Mouse (Mus musculus) limb, embryonic 14.5 days (tissue): ENCODE data around the gene S100a4. TPM values are rescaled to one million over a fixed set of nuclear protein-coding genes. Genes with fewer than 3 reads are reported as not detected.

Experiments used
- ATAC-seq: fragments of 200-750 bp; cut with Nextera tagmentation; 2 replicates; pipeline ENCODE4 v1.8.0; 2017; ENCODE audit warnings: low read depth, moderate number of reproducible peaks, moderate TSS enrichment; ENCODE audit not compliant: low FRiP score
- DNase-seq: peaks from one replicate; pipeline ENCODE4 v3.0.0-alpha.2; 2015; ENCODE audit warnings: low spot score
- H3K27ac ChIP-seq: fragments of 300-500 bp; sonication (generic); replicated peaks from 2 replicates; pipeline ENCODE4 v1.5.1; 2014; ENCODE audit warnings: low read depth, mild to moderate bottlenecking, low read length, moderate library complexity, mixed read lengths
- H3K27me3 ChIP-seq: fragments of 300-500 bp; sonication (generic); 2 replicates; pipeline ENCODE4 v1.6.1; 2014; ENCODE audit warnings: low read length, mixed read lengths; ENCODE audit not compliant: control insufficient read depth, insufficient read depth
- H3K36me3 ChIP-seq: fragments of 300-500 bp; sonication (generic); 2 replicates; pipeline ENCODE4 v1.6.1; 2014; ENCODE audit warnings: mild to moderate bottlenecking, low read length, moderate library complexity, mixed read lengths; ENCODE audit not compliant: control insufficient read depth, insufficient read depth
- H3K4me1 ChIP-seq: fragments of 300-500 bp; sonication (generic); 2 replicates; pipeline ENCODE4 v1.6.1; 2014; ENCODE audit warnings: antibody characterized with exemption, low read length, mixed read lengths; ENCODE audit not compliant: control insufficient read depth, insufficient read depth
- H3K4me2 ChIP-seq: fragments of 300-500 bp; sonication (generic); replicated peaks from 2 replicates; pipeline ENCODE4 v1.6.1; 2014; ENCODE audit warnings: low read depth, mild to moderate bottlenecking, low read length, moderate library complexity; ENCODE audit not compliant: severe bottlenecking
- H3K4me3 ChIP-seq: fragments of 300-500 bp; sonication (generic); replicated peaks from 2 replicates; pipeline ENCODE4 v1.5.1; 2014; ENCODE audit warnings: low read length
- H3K9ac ChIP-seq: fragments of 300-500 bp; sonication (generic); 2 replicates; pipeline ENCODE4 v1.6.1; 2014; ENCODE audit warnings: mild to moderate bottlenecking, low read depth, low read length, moderate library complexity; ENCODE audit not compliant: severe bottlenecking
- H3K9me3 ChIP-seq: fragments of 300-500 bp; sonication (generic); 2 replicates; pipeline ENCODE4 v1.6.1; 2016; ENCODE audit warnings: low read length; ENCODE audit not compliant: control insufficient read depth
- POLR2A ChIP-seq: fragments of 200-500 bp; IDR thresholded peaks from 2 replicates; pipeline ENCODE4 v1.8.0; 2012; ENCODE audit warnings: inconsistent platforms, mild to moderate bottlenecking, moderate library complexity, borderline replicate concordance; ENCODE audit not compliant: insufficient read depth, insufficient read length; ENCODE audit errors: extremely low read depth
- WGBS: fragments of 180-500 bp; shearing (Covaris S2); extraction: QIAGEN DNeasy Blood & Tissue Kit; methylation state at CpG from one replicate; pipeline ENCODE4 v1.1.7; 2014; 5-methylcytosine and 5-hydroxymethylcytosine counted together
- polyA plus RNA-seq, 2 experiments: library from polyadenylated mRNA; depleted of rRNA in 1 of 2; stranded (reverse) in 1 of 2; unstranded in 1 of 2; fragments of >200 nt; fragmentation: Nextera tagmentation in 1 of 2; extraction: Ambion mirVana in 1 of 2; gene quantifications; 2 replicates each; pipeline versions ENCODE4 v1.2.1 to v1.2.3; 2012 to 2014

Gene S100a4
- polyA plus RNA-seq, 2 experiments = 18.0 to 26.2 TPM

DNA sequence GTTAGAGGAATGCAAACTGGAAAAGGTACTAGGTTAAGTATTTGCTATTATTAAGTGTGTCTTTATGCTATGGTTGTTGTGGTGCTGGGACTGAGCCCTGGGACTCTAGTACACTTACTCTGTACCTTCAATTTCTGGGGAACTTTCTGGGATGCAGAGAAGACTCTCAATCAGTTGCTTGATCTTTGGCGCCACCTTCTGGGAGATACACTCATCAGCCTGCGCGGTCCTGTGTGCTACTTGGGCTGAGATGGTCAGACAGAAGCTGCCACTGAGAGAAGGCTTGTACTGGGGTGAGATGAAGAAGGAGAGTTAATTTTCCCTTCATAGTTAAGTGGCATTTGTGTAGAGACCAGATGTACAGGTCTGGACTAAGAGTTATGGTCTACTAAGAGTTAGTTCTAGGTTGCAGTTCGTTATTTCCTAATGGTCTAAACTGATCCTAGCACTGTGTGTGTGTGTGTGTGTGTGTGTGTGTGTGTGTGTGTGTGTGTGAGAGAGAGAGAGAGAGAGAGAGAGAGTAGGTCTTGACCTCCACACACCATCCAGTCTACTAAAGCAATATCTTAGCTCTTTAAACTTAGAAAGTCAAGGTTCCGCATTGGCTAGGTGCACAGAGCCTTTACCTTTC is 49.4 kb downstream of the S100a4 start:
- H3K4me3 ChIP-seq = no peak overlapping the region
- WGBS = 36% methylated on average over 5 of the region's 5 CpGs
- peak; percentile 78; the same call in 1 of the 2 replicates for ATAC-seq
- no peak for TF ChIP-seq POLR2A
- H3K27ac ChIP-seq = no peak overlapping the region
- no peaks in the 10 kb centered on the region for H3K36me3 ChIP-seq
- no peaks in the 10 kb centered on the region for H3K4me1 ChIP-seq
- no peaks in the 10 kb centered on the region for H3K27me3 ChIP-seq
- no peaks in the 10 kb centered on the region for H3K9me3 ChIP-seq
- no peak overlapping the region for H3K9ac ChIP-seq
- H3K4me2 ChIP-seq = no peak overlapping the region
- DNase-seq = peak; percentile 91

DNA sequence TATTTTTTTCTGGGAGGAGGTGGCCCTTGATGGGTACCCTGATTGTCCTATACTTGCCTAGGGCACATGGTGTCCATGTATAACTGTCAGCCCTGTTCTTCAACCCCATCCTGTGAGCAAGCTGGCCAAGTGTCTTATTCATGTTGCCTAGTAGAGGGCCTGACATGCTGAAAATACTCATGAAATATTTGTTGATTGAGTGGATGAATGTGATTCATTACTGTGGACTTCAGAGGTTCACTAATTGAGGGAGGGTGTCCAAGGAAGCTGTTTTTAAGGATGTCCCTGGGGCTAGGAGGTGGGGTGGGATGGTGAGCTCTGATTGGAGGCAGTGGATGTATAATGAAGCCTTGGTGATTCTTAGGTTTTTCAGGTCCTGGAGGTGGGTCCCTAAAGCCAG is 50.1 kb downstream of the S100a4 start, which contains the start of gene S100a7a:
Gene S100a7a, plus strand, starts transcription at position 301 of the 400 bp plus-strand sequence.
- H3K4me3 ChIP-seq = no peak within 1 kb of the TSS
- no peak for ATAC-seq

More for the DNA sequence above, 50.1 kb downstream of the S100a4 start, which contains the start of gene S100a7a:
- no peaks in the 10 kb centered on the region for H3K27me3 ChIP-seq
- no peak within 1 kb of the TSS for H3K9ac ChIP-seq
- no peak within 1 kb of the TSS for H3K27ac ChIP-seq
- DNase-seq = no peak
- TF ChIP-seq POLR2A = no peak
- no peaks in the 10 kb centered on the region for H3K9me3 ChIP-seq
- H3K36me3 ChIP-seq = no peaks in the 10 kb centered on the region
- no peaks in the 10 kb centered on the region for H3K4me1 ChIP-seq
- no peak within 1 kb of the TSS for H3K4me2 ChIP-seq

Other genes with a start within 250 kb of the S100a4 start
- 64.7 and 92.1 TPM in 2 replicates for gene Slc27a3, start 213.8 kb upstream of the S100a4 start, polyA plus RNA-seq (2012; rRNA removed)
- 30.5 and 34.7 TPM in 2 replicates for gene Slc27a3, start 213.8 kb upstream of the S100a4 start, polyA plus RNA-seq (2014; fragmentation: Nextera tagmentation; extraction: Ambion mirVana)
- gene Ints3, start 170.1 kb upstream of the S100a4 start, polyA plus RNA-seq (2012; rRNA removed) = 52.8 and 55.9 TPM in 2 replicates
- 26.0 and 32.5 TPM in 2 replicates for gene Ints3, start 170.1 kb upstream of the S100a4 start, polyA plus RNA-seq (2014; fragmentation: Nextera tagmentation; extraction: Ambion mirVana)
- gene Npr1, start 137.9 kb upstream of the S100a4 start, polyA plus RNA-seq (2012; rRNA removed) = 15.5 and 16.0 TPM in 2 replicates
- 4.8 and 4.9 TPM in 2 replicates for gene Npr1, start 137.9 kb upstream of the S100a4 start, polyA plus RNA-seq (2014; fragmentation: Nextera tagmentation; extraction: Ambion mirVana)
- 117 and 137 TPM in 2 replicates for gene Ilf2, start 127.6 kb upstream of the S100a4 start, polyA plus RNA-seq (2012; rRNA removed)
- 169 and 186 TPM in 2 replicates for gene Ilf2, start 127.6 kb upstream of the S100a4 start, polyA plus RNA-seq (2014; fragmentation: Nextera tagmentation; extraction: Ambion mirVana)
- gene Snapin, start 112.7 kb upstream of the S100a4 start, polyA plus RNA-seq (2012; rRNA removed) = 54.8 and 57.8 TPM in 2 replicates
- 87.6 and 91.3 TPM in 2 replicates for gene Snapin, start 112.7 kb upstream of the S100a4 start, polyA plus RNA-seq (2014; fragmentation: Nextera tagmentation; extraction: Ambion mirVana)
- gene Chtop, start 94.3 kb upstream of the S100a4 start, polyA plus RNA-seq (2012; rRNA removed) = 155 and 169 TPM in 2 replicates
- gene Chtop, start 94.3 kb upstream of the S100a4 start, polyA plus RNA-seq (2014; fragmentation: Nextera tagmentation; extraction: Ambion mirVana) = 103 and 114 TPM in 2 replicates
- 23.6 and 33.6 TPM in 2 replicates for gene S100a1, start 89.4 kb upstream of the S100a4 start, polyA plus RNA-seq (2012; rRNA removed)
- gene S100a1, start 89.4 kb upstream of the S100a4 start, polyA plus RNA-seq (2014; fragmentation: Nextera tagmentation; extraction: Ambion mirVana) = 30.2 and 32.5 TPM in 2 replicates
- gene S100a13, start 89.3 kb upstream of the S100a4 start, polyA plus RNA-seq (2012; rRNA removed) = 21.7 and 34.1 TPM in 2 replicates
- 37.1 and 44.7 TPM in 2 replicates for gene S100a13, start 89.3 kb upstream of the S100a4 start, polyA plus RNA-seq (2014; fragmentation: Nextera tagmentation; extraction: Ambion mirVana)
- 21.3 and 51.3 TPM in 2 replicates for gene S100a14, start 76.9 kb upstream of the S100a4 start, polyA plus RNA-seq (2012; rRNA removed)
- gene S100a14, start 76.9 kb upstream of the S100a4 start, polyA plus RNA-seq (2014; fragmentation: Nextera tagmentation; extraction: Ambion mirVana) = 23.7 and 33.4 TPM in 2 replicates
- 81.6 and 88.6 TPM in 2 replicates for gene S100a16, start 66.5 kb upstream of the S100a4 start, polyA plus RNA-seq (2012; rRNA removed)
- gene S100a16, start 66.5 kb upstream of the S100a4 start, polyA plus RNA-seq (2014; fragmentation: Nextera tagmentation; extraction: Ambion mirVana) = 232 and 269 TPM in 2 replicates
- 0.92 and 1.3 TPM in 2 replicates for gene S100a3, start 43.2 kb upstream of the S100a4 start, polyA plus RNA-seq (2012; rRNA removed)
- 1.00 and 1.1 TPM in 2 replicates for gene S100a3, start 43.2 kb upstream of the S100a4 start, polyA plus RNA-seq (2014; fragmentation: Nextera tagmentation; extraction: Ambion mirVana)
- gene S100a2, start 13.5 kb upstream of the S100a4 start, polyA plus RNA-seq (2012; rRNA removed) = not detected in 2 replicates
- gene S100a2, start 13.5 kb upstream of the S100a4 start, polyA plus RNA-seq (2014; fragmentation: Nextera tagmentation; extraction: Ambion mirVana) = not detected in 2 replicates
- not detected in 2 replicates for gene Gm42674, start 1.9 kb upstream of the S100a4 start, polyA plus RNA-seq (2012; rRNA removed)
- not detected in 2 replicates for gene Gm42674, start 1.9 kb upstream of the S100a4 start, polyA plus RNA-seq (2014; fragmentation: Nextera tagmentation; extraction: Ambion mirVana)
- not detected in 2 replicates for gene S100a5, start 4.8 kb downstream of the S100a4 start, polyA plus RNA-seq (2012; rRNA removed)
- not detected in 2 replicates for gene S100a5, start 4.8 kb downstream of the S100a4 start, polyA plus RNA-seq (2014; fragmentation: Nextera tagmentation; extraction: Ambion mirVana)
- gene S100a6, start 9.1 kb downstream of the S100a4 start, polyA plus RNA-seq (2012; rRNA removed) = 92.4 and 108 TPM in 2 replicates
- gene S100a6, start 9.1 kb downstream of the S100a4 start, polyA plus RNA-seq (2014; fragmentation: Nextera tagmentation; extraction: Ambion mirVana) = 203 and 233 TPM in 2 replicates
- gene S100a7a, start 50.2 kb downstream of the S100a4 start, polyA plus RNA-seq (2012; rRNA removed) = 0.98 and 1.0 TPM in 2 replicates
- gene S100a7a, start 50.2 kb downstream of the S100a4 start, polyA plus RNA-seq (2014; fragmentation: Nextera tagmentation; extraction: Ambion mirVana) = 0.21 and 0.43 TPM in 2 replicates
- gene S100a8, start 65.2 kb downstream of the S100a4 start, polyA plus RNA-seq (2012; rRNA removed) = 10.2 and 20.4 TPM in 2 replicates
- gene S100a8, start 65.2 kb downstream of the S100a4 start, polyA plus RNA-seq (2014; fragmentation: Nextera tagmentation; extraction: Ambion mirVana) = 8.4 and 34.9 TPM in 2 replicates
- gene S100a9, start 92.0 kb downstream of the S100a4 start, polyA plus RNA-seq (2012; rRNA removed) = 14.2 and 15.8 TPM in 2 replicates
- 9.7 and 29.8 TPM in 2 replicates for gene S100a9, start 92.0 kb downstream of the S100a4 start, polyA plus RNA-seq (2014; fragmentation: Nextera tagmentation; extraction: Ambion mirVana)
- gene Pglyrp4, start 123.1 kb downstream of the S100a4 start, polyA plus RNA-seq (2012; rRNA removed) = 0.19 and 0.23 TPM in 2 replicates
- 0.12 and 0.18 TPM in 2 replicates for gene Pglyrp4, start 123.1 kb downstream of the S100a4 start, polyA plus RNA-seq (2014; fragmentation: Nextera tagmentation; extraction: Ambion mirVana)
- gene Gm5849, start 174.1 kb downstream of the S100a4 start, polyA plus RNA-seq (2012; rRNA removed) = not detected in 2 replicates
- not detected in 2 replicates for gene Gm5849, start 174.1 kb downstream of the S100a4 start, polyA plus RNA-seq (2014; fragmentation: Nextera tagmentation; extraction: Ambion mirVana)